Mouse (Mus musculus): ENCODE measurements around the gene Bicra.
A peak's percentile ranks its signal among the peaks of the same experiment; 100 is the strongest.

Bicra gene

GRCm38 (mm10) chr7:16041208-16041607 lies 6.5 kb downstream of the Bicra start:
- H3K27me3 ChIP-seq (ENCODE audit: control insufficient read depth, insufficient read depth, low read length, poor library complexity, severe bottlenecking) = no peaks in the 10 kb centered on the region
- H3K36me3 ChIP-seq (ENCODE audit: control insufficient read depth, insufficient read depth, low read length, poor library complexity, severe bottlenecking) = no peaks in the 10 kb centered on the region
- no peak for DNase-seq (ENCODE audit: low read depth, low spot score)

DNA sequence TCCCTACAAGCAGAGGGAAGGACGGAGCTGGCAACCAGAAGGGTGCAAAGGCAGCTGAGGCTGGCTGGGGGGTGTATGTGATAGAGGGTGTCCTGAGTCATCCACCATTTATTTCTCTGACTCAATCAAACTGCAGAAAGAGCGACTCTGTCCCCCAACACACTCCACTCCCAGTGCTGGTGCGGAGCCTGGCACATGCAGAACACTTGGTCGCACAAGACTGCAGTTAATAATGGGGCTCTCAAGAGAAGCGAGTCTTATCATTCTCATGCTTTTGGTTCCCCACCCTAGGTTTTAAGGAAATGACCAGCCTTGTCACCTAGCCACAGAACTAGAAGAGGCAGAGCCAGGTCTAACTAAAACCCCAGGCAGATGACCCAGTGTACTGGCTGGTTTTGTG lies 8.4 kb downstream of the Bicra start:
- Histone ChIP-seq H3K36me3 (ENCODE audit: control insufficient read depth, insufficient read depth, low read length, poor library complexity, severe bottlenecking) (0 out of 2 replicates have a peak, but pooled peaks cover 2% of the 10 kb centered on the region), H3K27me3 (ENCODE audit: control insufficient read depth, insufficient read depth, low read length, poor library complexity, severe bottlenecking) (no peaks in the 10 kb centered on the region)
- DNase-seq (ENCODE audit: low read depth, low spot score) = no peak

- DNase-seq (ENCODE audit: low read depth, low spot score) = no peak
Observed at GRCm38 (mm10) chr7:16036972-16037371, 10.7 kb downstream of the Bicra start.

GRCm38 (mm10) chr7:16033580-16034461 lies 13.9 kb downstream of the Bicra start:
- 0 out of 2 replicates have a peak, but pooled peaks cover 2% of the 10 kb centered on the region for H3K36me3 ChIP-seq (ENCODE audit: control insufficient read depth, insufficient read depth, low read length, poor library complexity, severe bottlenecking)
- no peaks in the 10 kb centered on the region for H3K27me3 ChIP-seq (ENCODE audit: control insufficient read depth, insufficient read depth, low read length, poor library complexity, severe bottlenecking)
- DNase-seq (ENCODE audit: low read depth, low spot score) = no peak

More at GRCm38 (mm10) chr7:16036972-16037371, 10.7 kb downstream of the Bicra start:
- 0 out of 2 replicates have a peak, but pooled peaks cover 2% of the 10 kb centered on the region for H3K36me3 ChIP-seq (ENCODE audit: control insufficient read depth, insufficient read depth, low read length, poor library complexity, severe bottlenecking)
- H3K27me3 ChIP-seq (ENCODE audit: control insufficient read depth, insufficient read depth, low read length, poor library complexity, severe bottlenecking) = no peaks in the 10 kb centered on the region

GRCm38 (mm10) chr7:16033059-16033458 lies 14.7 kb downstream of the Bicra start:
- 0 out of 2 replicates have a peak, but pooled peaks cover 2% of the 10 kb centered on the region for H3K36me3 ChIP-seq (ENCODE audit: control insufficient read depth, insufficient read depth, low read length, poor library complexity, severe bottlenecking)
- no peak for DNase-seq (ENCODE audit: low read depth, low spot score)
- H3K27me3 ChIP-seq (ENCODE audit: control insufficient read depth, insufficient read depth, low read length, poor library complexity, severe bottlenecking) = no peaks in the 10 kb centered on the region

DNA sequence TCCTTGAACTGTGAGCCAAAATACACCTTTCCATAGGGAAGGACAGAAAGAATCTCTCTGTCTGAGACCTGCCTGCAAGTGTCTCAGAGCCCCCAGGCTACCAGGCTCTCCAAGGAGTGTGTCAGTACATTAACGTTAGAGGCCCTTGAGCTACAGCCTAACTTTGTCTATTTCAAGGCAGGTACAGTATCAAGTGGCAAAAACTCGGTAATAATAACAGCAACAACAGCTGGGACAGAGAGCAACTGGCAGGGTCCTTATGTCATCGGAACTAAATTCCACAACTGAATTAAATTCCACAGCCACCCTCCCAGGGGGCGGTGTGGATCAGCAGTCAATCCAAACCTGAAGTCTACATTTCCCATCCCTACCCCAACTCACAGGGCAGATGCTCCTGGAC lies 16.6 kb downstream of the Bicra start:
- Histone ChIP-seq H3K27me3 (ENCODE audit: control insufficient read depth, insufficient read depth, low read length, poor library complexity, severe bottlenecking) (no peaks in the 10 kb centered on the region), H3K36me3 (ENCODE audit: control insufficient read depth, insufficient read depth, low read length, poor library complexity, severe bottlenecking) (0 out of 2 replicates have a peak, but pooled peaks cover 2% of the 10 kb centered on the region)
- no peak for DNase-seq (ENCODE audit: low read depth, low spot score)

DNA sequence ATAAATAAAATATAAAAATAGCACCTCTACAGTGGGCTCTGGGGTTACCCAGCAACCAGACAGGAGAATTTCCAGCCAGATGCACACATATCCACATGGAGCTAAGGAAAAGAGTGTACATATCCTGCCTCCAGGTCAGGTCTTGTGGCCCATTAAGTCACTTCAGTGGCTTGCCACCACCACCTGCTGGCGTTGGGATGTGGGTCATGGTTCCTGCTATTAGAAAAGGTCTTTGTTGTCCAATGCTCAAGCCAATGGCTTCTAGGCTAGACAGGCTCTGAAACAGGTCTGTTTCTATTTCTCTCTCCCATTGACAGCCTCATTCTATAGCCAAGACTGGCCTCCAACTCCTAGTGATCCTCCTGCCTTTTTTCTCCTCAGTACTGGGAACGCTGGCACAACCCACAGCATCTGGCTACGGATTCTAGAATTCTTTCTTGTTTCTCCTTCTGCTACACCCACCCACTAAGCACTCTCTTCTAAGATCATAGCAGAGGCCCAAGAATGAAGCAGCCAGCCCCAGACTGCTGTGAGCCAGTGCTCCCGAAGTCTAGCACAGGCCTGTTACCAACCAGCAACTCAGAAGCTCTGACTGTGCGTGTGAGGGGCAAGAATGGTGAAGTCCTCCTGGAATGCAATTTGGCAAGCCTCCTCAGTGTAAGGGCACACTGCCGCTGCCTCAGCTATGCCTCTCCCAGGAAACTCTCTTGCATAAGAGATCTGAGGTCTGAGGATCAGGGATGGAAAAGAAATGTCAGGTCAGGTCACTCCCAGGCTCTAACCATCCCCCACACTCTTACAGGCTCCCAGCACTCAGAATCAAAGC lies 19.4 kb downstream of the Bicra start:
- no peak for DNase-seq (ENCODE audit: low read depth, low spot score)

DNA sequence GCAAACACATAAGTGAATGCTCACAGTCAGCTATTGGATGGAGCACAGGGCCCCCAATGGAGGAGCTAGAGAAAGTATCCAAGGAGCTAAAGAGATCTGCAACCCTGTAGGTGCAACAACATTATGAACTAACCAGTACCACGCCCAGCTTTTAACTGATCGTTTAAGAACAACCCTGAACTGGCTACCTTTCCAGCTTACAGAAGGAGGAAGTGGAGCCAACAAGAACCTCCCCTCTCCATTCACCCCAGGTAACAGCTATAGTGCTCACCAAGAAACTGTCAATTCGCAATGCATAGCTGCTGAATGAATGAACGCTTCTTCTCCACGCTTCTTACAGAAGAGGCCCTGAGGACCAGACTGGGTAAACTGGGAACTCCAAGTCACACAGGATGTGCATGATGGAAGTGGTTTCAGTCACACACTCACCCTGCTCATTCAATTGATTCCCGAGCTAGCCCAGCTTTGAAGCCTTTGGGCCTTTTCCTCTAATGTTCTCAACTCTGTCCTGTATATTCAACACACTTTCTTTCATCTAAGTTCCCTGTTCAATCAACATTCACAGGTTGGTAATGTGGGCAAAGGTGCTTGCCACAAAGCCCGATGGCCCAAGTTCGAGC lies 23.0 kb downstream of the Bicra start:
- Histone ChIP-seq H3K27me3 (ENCODE audit: control insufficient read depth, insufficient read depth, low read length, poor library complexity, severe bottlenecking) (no peaks in the 10 kb centered on the region), H3K36me3 (ENCODE audit: control insufficient read depth, insufficient read depth, low read length, poor library complexity, severe bottlenecking) (0 out of 2 replicates have a peak, but pooled peaks cover 2% of the 10 kb centered on the region)
- DNase-seq (ENCODE audit: low read depth, low spot score) = no peak

More for the DNA sequence above, 19.4 kb downstream of the Bicra start:
- Histone ChIP-seq H3K27me3 (ENCODE audit: control insufficient read depth, insufficient read depth, low read length, poor library complexity, severe bottlenecking) (no peaks in the 10 kb centered on the region), H3K36me3 (ENCODE audit: control insufficient read depth, insufficient read depth, low read length, poor library complexity, severe bottlenecking) (no peaks in the 10 kb centered on the region)

DNA sequence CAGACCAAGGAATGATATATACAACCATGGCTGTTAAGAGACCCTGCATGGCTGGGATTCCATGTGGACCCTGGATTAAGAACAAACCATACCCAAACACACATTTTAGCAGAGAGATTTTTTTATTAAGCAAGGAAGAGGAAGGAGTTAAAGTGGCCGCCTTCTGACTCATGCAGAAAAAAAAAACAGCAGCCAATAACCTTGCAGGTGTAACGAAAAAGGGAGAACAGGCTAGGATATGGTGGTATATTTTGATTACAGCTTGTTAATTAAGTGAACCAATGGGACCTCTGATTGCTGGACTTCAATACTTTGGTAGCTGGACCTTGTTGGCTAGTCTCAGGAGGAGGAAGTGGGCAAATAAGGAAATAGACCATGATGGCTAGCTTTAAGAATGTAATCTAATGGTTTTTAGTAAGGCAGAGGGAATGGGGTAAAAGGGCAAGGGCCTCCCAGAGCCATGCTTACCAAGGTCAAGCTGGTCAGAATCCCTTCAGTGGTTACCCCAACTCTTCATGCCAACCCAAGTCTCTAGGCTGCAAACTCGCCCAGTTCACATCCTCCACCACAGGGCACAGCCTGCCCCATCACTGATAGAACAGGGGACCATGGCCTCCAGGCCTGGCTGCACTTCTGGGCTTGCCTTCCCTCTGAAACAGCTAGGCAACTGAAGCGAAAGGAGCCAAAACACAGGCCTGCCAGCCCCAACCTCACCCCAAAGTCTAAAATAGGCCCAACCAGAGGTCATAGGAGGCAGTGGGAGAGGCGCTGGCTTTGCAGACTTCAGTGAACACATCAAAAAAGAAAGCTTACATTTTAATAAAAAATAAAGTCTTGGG lies 28.2 kb downstream of the Bicra start:
- Histone ChIP-seq H3K27me3 (ENCODE audit: control insufficient read depth, insufficient read depth, low read length, poor library complexity, severe bottlenecking) (no peaks in the 10 kb centered on the region), H3K36me3 (ENCODE audit: control insufficient read depth, insufficient read depth, low read length, poor library complexity, severe bottlenecking) (0 out of 2 replicates have a peak, but pooled peaks cover 3% of the 10 kb centered on the region)
- DNase-seq (ENCODE audit: low read depth, low spot score) = no peak

- 0 out of 2 replicates have a peak, but pooled peaks cover 3% of the 10 kb centered on the region for H3K36me3 ChIP-seq (ENCODE audit: control insufficient read depth, insufficient read depth, low read length, poor library complexity, severe bottlenecking)
- H3K27me3 ChIP-seq (ENCODE audit: control insufficient read depth, insufficient read depth, low read length, poor library complexity, severe bottlenecking) = no peaks in the 10 kb centered on the region
- DNase-seq (ENCODE audit: low read depth, low spot score) = peak; percentile 67
Observed at GRCm38 (mm10) chr7:16018016-16018810, 29.5 kb downstream of the Bicra start.

DNA sequence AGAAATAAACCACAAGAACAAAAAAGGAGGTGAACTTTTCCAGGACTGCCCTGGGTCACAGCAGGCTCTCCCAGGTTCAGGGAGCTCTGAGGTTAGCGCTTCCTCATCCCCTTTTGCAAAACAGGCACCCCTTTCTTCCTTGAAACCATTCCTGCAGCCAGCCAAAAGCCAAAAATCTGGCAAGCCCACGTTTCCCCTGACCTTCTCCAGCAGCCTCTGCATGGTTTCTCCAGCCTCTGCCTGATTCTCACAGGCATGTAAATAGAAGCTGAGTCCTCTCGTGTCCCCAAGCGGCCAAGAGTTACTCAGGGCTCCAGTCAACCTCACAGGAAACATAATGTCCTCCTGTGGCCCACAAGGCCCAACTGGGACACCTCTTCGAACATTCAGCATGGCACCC lies 32.3 kb downstream of the Bicra start:
- no peak for DNase-seq (ENCODE audit: low read depth, low spot score)
- no peaks in the 10 kb centered on the region for H3K27me3 ChIP-seq (ENCODE audit: control insufficient read depth, insufficient read depth, low read length, poor library complexity, severe bottlenecking)
- H3K36me3 ChIP-seq (ENCODE audit: control insufficient read depth, insufficient read depth, low read length, poor library complexity, severe bottlenecking) = peaks cover 2% of the 10 kb centered on the region; the same call in 1 of the 2 replicates

- Histone ChIP-seq H3K27me3 (ENCODE audit: control insufficient read depth, insufficient read depth, low read length, poor library complexity, severe bottlenecking) (no peaks in the 10 kb centered on the region), H3K36me3 (ENCODE audit: control insufficient read depth, insufficient read depth, low read length, poor library complexity, severe bottlenecking) (peaks cover under 1% of the 10 kb centered on the region; the same call in 1 of the 2 replicates)
- DNase-seq (ENCODE audit: low read depth, low spot score) = peak; percentile 56
Observed at GRCm38 (mm10) chr7:16014521-16015175, 33.1 kb downstream of the Bicra start.

All from splenic B cell, adult 2 months (primary cell).